In the genomic region with DNA sequence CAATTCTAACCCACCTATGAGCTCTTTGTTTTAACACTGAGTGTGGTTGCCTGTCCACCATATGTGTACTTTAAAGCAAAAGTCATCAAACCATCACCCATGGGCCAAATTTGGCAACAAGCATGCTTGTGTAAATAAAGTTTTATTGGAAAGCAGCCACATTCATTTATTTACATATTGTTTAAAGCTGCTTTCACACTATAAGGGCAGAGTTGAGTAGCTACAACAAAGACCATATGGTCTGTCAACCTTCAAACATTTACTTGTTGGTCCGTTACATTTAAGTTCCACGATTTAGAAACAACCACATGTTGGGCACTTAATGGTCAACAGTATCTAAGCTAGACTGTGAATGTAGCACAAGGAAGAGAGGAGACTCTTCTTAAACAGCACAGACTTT, we compare ENCODE assay signal across 21 mouse cellular contexts.
"Had no signal": no experiment of that assay in that cellular context is flagged by ENCODE, and none has a peak within 500 bp of the region (broad histone marks: within the 10 kb centered on the region; RNA-seq: fewer than 3 reads in every experiment).

No protein-coding gene starts in this region.

- H3K4me1 ChIP-seq: intestine, embryonic 15.5 days; limb, embryonic 13.5 days; liver, embryonic 13.5 days; megakaryocyte, embryonic 14.5 days; midbrain, embryonic 10.5 days; midbrain, embryonic 13.5 days; neural tube, embryonic 13.5 days; stomach, embryonic 15.5 days had no signal

- H3K9ac ChIP-seq: intestine, embryonic 15.5 days; limb, embryonic 13.5 days; liver, embryonic 13.5 days; midbrain, embryonic 13.5 days; neural tube, embryonic 13.5 days; stomach, embryonic 15.5 days had no signal

- H3K27ac ChIP-seq: intestine, embryonic 15.5 days; limb, embryonic 13.5 days; liver, embryonic 13.5 days; midbrain, embryonic 10.5 days; midbrain, embryonic 13.5 days; neural tube, embryonic 13.5 days; stomach, embryonic 15.5 days had no signal

- H3K36me3 ChIP-seq: intestine, embryonic 15.5 days; limb, embryonic 13.5 days; liver, embryonic 13.5 days; midbrain, embryonic 10.5 days; midbrain, embryonic 13.5 days; neural tube, embryonic 13.5 days; stomach, embryonic 15.5 days had no signal

- H3K4me3 ChIP-seq: intestine, embryonic 15.5 days; limb, embryonic 13.5 days; liver, embryonic 13.5 days; megakaryocyte, embryonic 14.5 days; midbrain, embryonic 10.5 days; midbrain, embryonic 13.5 days; myocyte; neural tube, embryonic 13.5 days; stomach, embryonic 15.5 days had no signal

- H3K9me3 ChIP-seq: intestine, embryonic 15.5 days; limb, embryonic 13.5 days; liver, embryonic 13.5 days; midbrain, embryonic 10.5 days; midbrain, embryonic 13.5 days; neural tube, embryonic 13.5 days; stomach, embryonic 15.5 days had no signal

- DNase-seq: kidney, adult 18-20 months; kidney, postnatal 10 days; kidney, postnatal 36 days; layer of hippocampus, postnatal 36 days; left cerebral cortex, postnatal 4 days; liver, embryonic 13.5 days; lung, postnatal 14 days; retina, postnatal 1 day; right cerebral cortex, postnatal 25 days; spleen, adult 18-20 months; thymus, postnatal 25 days had no signal

- H3K27me3 ChIP-seq: intestine, embryonic 15.5 days; limb, embryonic 13.5 days; liver, embryonic 13.5 days; megakaryocyte, embryonic 14.5 days; midbrain, embryonic 13.5 days; neural tube, embryonic 13.5 days; stomach, embryonic 15.5 days had no signal

- H3K4me2 ChIP-seq: intestine, embryonic 15.5 days; limb, embryonic 13.5 days; liver, embryonic 13.5 days; midbrain, embryonic 13.5 days; neural tube, embryonic 13.5 days; stomach, embryonic 15.5 days had no signal

- ATAC-seq: hindbrain, embryonic 16.5 days; intestine, embryonic 15.5 days; midbrain, embryonic 13.5 days; midbrain, embryonic 16.5 days had no signal
